Mouse (Mus musculus): ENCODE measurements around the gene Tmprss9.

- no peak for TF ChIP-seq EP300 (IDR thresholded peaks at IDR 0.05; ENCODE audit: low read depth)
- no peak for TF ChIP-seq CTCF (IDR thresholded peaks at IDR 0.05; ENCODE audit: low read depth)
Measured at GRCm38 (mm10) chr10:80837827-80838226, 33.8 kb upstream of the Tmprss9 start.
